Mouse (Mus musculus) limb, embryonic 14.5 days (tissue): ENCODE data around the gene Epor. TPM values are rescaled to one million over a fixed set of nuclear protein-coding genes. Genes with fewer than 3 reads are reported as not detected.

Experiments
- ATAC-seq: fragments of 200-750 bp; cut with Nextera tagmentation; 2 replicates; pipeline ENCODE4 v1.8.0; 2017; ENCODE audit warnings: low read depth, moderate number of reproducible peaks, moderate TSS enrichment; ENCODE audit not compliant: low FRiP score
- DNase-seq: peaks from one replicate; pipeline ENCODE4 v3.0.0-alpha.2; 2015; ENCODE audit warnings: low spot score
- H3K27ac ChIP-seq: fragments of 300-500 bp; sonication (generic); replicated peaks from 2 replicates; pipeline ENCODE4 v1.5.1; 2014; ENCODE audit warnings: low read depth, mild to moderate bottlenecking, low read length, moderate library complexity, mixed read lengths
- H3K27me3 ChIP-seq: fragments of 300-500 bp; sonication (generic); 2 replicates; pipeline ENCODE4 v1.6.1; 2014; ENCODE audit warnings: low read length, mixed read lengths; ENCODE audit not compliant: control insufficient read depth, insufficient read depth
- H3K36me3 ChIP-seq: fragments of 300-500 bp; sonication (generic); 2 replicates; pipeline ENCODE4 v1.6.1; 2014; ENCODE audit warnings: mild to moderate bottlenecking, low read length, moderate library complexity, mixed read lengths; ENCODE audit not compliant: control insufficient read depth, insufficient read depth
- H3K4me1 ChIP-seq: fragments of 300-500 bp; sonication (generic); 2 replicates; pipeline ENCODE4 v1.6.1; 2014; ENCODE audit warnings: antibody characterized with exemption, low read length, mixed read lengths; ENCODE audit not compliant: control insufficient read depth, insufficient read depth
- H3K4me2 ChIP-seq: fragments of 300-500 bp; sonication (generic); replicated peaks from 2 replicates; pipeline ENCODE4 v1.6.1; 2014; ENCODE audit warnings: low read depth, mild to moderate bottlenecking, low read length, moderate library complexity; ENCODE audit not compliant: severe bottlenecking
- H3K4me3 ChIP-seq: fragments of 300-500 bp; sonication (generic); replicated peaks from 2 replicates; pipeline ENCODE4 v1.5.1; 2014; ENCODE audit warnings: low read length
- H3K9ac ChIP-seq: fragments of 300-500 bp; sonication (generic); 2 replicates; pipeline ENCODE4 v1.6.1; 2014; ENCODE audit warnings: mild to moderate bottlenecking, low read depth, low read length, moderate library complexity; ENCODE audit not compliant: severe bottlenecking
- H3K9me3 ChIP-seq: fragments of 300-500 bp; sonication (generic); 2 replicates; pipeline ENCODE4 v1.6.1; 2016; ENCODE audit warnings: low read length; ENCODE audit not compliant: control insufficient read depth
- POLR2A ChIP-seq: fragments of 200-500 bp; IDR thresholded peaks from 2 replicates; pipeline ENCODE4 v1.8.0; 2012; ENCODE audit warnings: inconsistent platforms, mild to moderate bottlenecking, moderate library complexity, borderline replicate concordance; ENCODE audit not compliant: insufficient read depth, insufficient read length; ENCODE audit errors: extremely low read depth
- WGBS: fragments of 180-500 bp; shearing (Covaris S2); extraction: QIAGEN DNeasy Blood & Tissue Kit; methylation state at CpG from one replicate; pipeline ENCODE4 v1.1.7; 2014; 5-methylcytosine and 5-hydroxymethylcytosine counted together
- polyA plus RNA-seq, 2 experiments: library from polyadenylated mRNA; depleted of rRNA in 1 of 2; stranded (reverse) in 1 of 2; unstranded in 1 of 2; fragments of >200 nt; fragmentation: Nextera tagmentation in 1 of 2; extraction: Ambion mirVana in 1 of 2; gene quantifications; 2 replicates each; pipeline versions ENCODE4 v1.2.1 to v1.2.3; 2012 to 2014

The Epor gene
- polyA plus RNA-seq (2012; rRNA removed) (6.7 and 8.0 TPM in 2 replicates), polyA plus RNA-seq (2014; fragmentation: Nextera tagmentation; extraction: Ambion mirVana) (4.1 and 5.9 TPM in 2 replicates)

DNA sequence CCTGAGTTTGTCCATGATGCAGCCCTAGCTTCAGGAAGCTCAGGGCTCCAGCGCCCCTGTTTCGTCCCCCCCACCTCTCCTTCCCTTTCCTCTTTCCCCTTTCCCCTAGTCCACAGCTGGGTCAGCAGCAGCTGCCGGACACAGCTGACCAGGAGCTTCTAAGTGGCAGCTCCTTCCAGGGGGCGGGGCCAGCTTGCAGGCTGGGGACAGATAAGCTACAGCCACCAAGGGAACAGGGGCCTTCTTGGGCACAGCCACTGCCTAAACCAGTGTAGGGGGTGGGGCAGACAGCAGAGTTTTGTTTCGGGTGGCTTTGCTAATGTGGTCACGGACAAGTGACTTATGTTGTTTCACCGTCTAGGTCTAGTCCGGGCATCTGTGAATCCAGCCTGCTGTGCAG lies at the start of gene Epor:
Gene Epor (minus strand): TSS at position 90 of the 400 bp plus-strand sequence.
- WGBS = 23% methylated on average over 8 of the region's 8 CpGs
- H3K9ac ChIP-seq = peak within 1 kb of the TSS; percentile 46
- H3K4me1 ChIP-seq = peaks cover 7% of the 10 kb centered on the region; the same call in 1 of the 2 replicates
- H3K27ac ChIP-seq = no peak within 1 kb of the TSS
- 0 out of 2 replicates have a peak, but pooled peaks cover 3% of the 10 kb centered on the region for H3K36me3 ChIP-seq
- TF ChIP-seq POLR2A = no peak
- ATAC-seq (peak; percentile 58), DNase-seq (peak; percentile 18)
- peak within 1 kb of the TSS; percentile 41 for H3K4me3 ChIP-seq
- H3K9me3 ChIP-seq = no peaks in the 10 kb centered on the region
- peaks cover 46% of the 10 kb centered on the region for H3K27me3 ChIP-seq
- peak within 1 kb of the TSS; percentile 92 for H3K4me2 ChIP-seq

DNA sequence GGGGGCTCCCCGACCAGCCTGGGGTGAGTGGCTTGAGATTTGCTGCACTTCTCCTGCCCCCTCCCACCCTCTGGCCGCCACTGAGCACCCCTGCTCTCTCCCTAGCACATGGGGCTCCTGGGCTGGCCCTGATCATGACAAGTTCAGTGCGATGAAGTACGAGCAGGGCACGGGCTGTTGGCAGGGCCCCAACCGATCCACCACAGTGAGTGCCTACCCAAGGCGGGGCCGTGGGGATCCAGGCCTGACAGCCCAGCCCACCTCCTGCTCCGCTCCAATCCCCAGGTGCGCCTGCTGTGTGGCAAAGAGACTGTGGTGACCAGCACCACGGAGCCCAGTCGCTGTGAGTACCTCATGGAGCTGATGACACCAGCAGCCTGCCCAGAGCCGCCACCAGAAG lies 49.4 kb upstream of the Epor start:
- no peaks in the 10 kb centered on the region for H3K4me1 ChIP-seq
- no peak overlapping the region for H3K27ac ChIP-seq
- ATAC-seq (no peak), DNase-seq (no peak)
- no peak overlapping the region for H3K9ac ChIP-seq
- H3K36me3 ChIP-seq = peaks cover 69% of the 10 kb centered on the region
- no peaks in the 10 kb centered on the region for H3K9me3 ChIP-seq
- 93% methylated on average over 7 of the region's 13 CpGs for WGBS
- no peak overlapping the region for H3K4me2 ChIP-seq
- TF ChIP-seq POLR2A = no peak
- no peak overlapping the region for H3K4me3 ChIP-seq
- H3K27me3 ChIP-seq = no peaks in the 10 kb centered on the region

DNA sequence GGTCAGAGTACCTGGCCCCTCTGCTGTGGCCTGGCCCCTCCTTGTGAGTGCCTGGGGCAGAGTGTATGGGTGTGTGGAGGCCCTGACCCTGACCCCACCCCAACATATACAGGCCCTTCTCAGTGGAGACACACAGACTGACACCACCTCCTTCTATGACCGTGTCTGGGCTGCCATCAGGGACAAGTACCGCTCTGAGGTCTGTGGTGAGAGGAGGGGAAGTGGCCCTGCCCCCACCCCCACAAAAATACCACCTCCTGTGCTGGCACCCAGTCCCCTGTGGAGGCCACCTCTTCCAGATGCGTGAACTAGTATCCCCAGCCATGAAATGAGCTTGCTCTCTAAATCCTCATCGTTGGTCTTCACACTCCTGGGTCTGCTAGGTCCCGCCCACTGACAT lies 47.7 kb upstream of the Epor start:
- Histone ChIP-seq H3K4me3 (no peak overlapping the region), H3K4me1 (no peaks in the 10 kb centered on the region), H3K9ac (no peak overlapping the region), H3K4me2 (no peak overlapping the region), H3K9me3 (no peaks in the 10 kb centered on the region), H3K27me3 (no peaks in the 10 kb centered on the region), H3K27ac (no peak overlapping the region), H3K36me3 (peaks cover 86% of the 10 kb centered on the region)
- TF ChIP-seq POLR2A = no peak
- no peak for ATAC-seq
- 89% methylated on average over 5 of the region's 5 CpGs for WGBS
- no peak for DNase-seq

DNA sequence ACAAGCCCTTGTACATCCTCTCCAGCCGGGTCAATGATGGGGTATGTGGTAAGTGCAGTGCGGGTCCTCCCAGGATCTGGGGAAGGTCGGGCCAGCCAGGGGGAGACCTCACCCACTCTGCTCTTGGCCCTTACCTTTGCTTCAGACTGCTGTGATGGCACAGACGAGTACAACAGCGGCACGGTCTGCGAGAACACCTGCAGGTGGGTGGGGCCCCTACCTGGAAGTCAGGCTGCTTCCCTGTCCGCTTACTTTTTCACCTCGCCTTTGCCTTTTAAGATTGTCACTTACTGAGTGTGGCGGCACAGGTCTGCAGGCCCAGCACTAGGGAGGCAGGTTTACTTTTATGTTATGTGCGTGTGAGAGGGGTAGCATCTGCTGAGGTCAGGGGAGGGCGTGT lies 41.2 kb upstream of the Epor start:
- ATAC-seq = no peak

DNA sequence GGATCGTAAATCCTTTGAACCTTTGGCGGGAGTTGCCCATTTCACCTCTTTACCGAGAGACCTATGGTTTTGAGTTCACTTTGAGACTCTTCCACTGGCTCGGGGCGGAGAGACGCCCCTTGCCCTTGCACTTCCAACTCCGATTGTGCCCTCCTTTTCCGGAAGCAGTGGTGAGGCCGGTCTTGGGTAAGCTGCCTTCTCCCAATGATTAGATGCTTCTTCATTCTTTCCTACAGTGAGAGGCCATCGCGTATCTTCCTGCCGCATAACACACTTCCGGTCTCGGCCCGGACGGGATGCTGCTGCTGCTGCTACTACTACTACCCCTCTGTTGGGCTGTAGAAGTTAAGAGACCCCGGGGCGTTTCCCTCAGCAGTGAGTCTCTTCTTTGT lies 39.9 kb upstream of the Epor start:
- no peaks in the 10 kb centered on the region for H3K9me3 ChIP-seq
- H3K36me3 ChIP-seq = peaks cover 40% of the 10 kb centered on the region
- H3K9ac ChIP-seq = peak overlapping the region; percentile 59
- no peaks in the 10 kb centered on the region for H3K27me3 ChIP-seq
- TF ChIP-seq POLR2A = no peak
- peak overlapping the region; percentile 79 for H3K4me2 ChIP-seq
- 2% methylated on average over 18 of the region's 18 CpGs for WGBS
- ATAC-seq (peak; percentile 4; the same call in 1 of the 2 replicates), DNase-seq (peak; percentile 15)
- H3K27ac ChIP-seq = peak overlapping the region; percentile 29; the same call in 1 of the 2 replicates
- H3K4me1 ChIP-seq = peaks cover 17% of the 10 kb centered on the region
- peak overlapping the region; percentile 61 for H3K4me3 ChIP-seq

More for the DNA sequence above, 41.2 kb upstream of the Epor start:
- Histone ChIP-seq H3K9ac (no peak overlapping the region), H3K27ac (no peak overlapping the region), H3K27me3 (no peaks in the 10 kb centered on the region), H3K4me2 (no peak overlapping the region), H3K4me3 (no peak overlapping the region), H3K4me1 (peaks cover 17% of the 10 kb centered on the region), H3K9me3 (no peaks in the 10 kb centered on the region), H3K36me3 (peaks cover 54% of the 10 kb centered on the region)
- DNase-seq = no peak
- TF ChIP-seq POLR2A = no peak
- 94% methylated on average over 12 of the region's 12 CpGs for WGBS
